Mouse (Mus musculus) heart, embryonic 14.5 days (tissue): ENCODE measurements around the gene Npas3. TPM values are rescaled to one million over a fixed set of nuclear protein-coding genes. Genes with fewer than 3 reads are reported as not detected.

ENCODE experiments used
- ATAC-seq: fragments of 200-750 bp; cut with Nextera tagmentation; 2 replicates; pipeline ENCODE4 v1.8.0; 2017; ENCODE audit warnings: low read depth, moderate TSS enrichment; ENCODE audit not compliant: insufficient number of reproducible peaks, insufficient read depth, low FRiP score
- H3K27ac ChIP-seq, 2 experiments: fragments of 200-500 bp in 1 of 2; fragments of 300-500 bp in 1 of 2; sonication (generic) in 1 of 2; replicated peaks in 1 of 2; 2 replicates each; pipeline ENCODE4 v1.5.1; 2012 to 2014; ENCODE audit warnings: low read depth in 2 of 2, low read length in 2 of 2, control low read depth in 1 of 2, mild to moderate bottlenecking in 1 of 2, mixed read lengths in 1 of 2; ENCODE audit not compliant: control insufficient read depth in 1 of 2, insufficient read depth in 1 of 2
- H3K27me3 ChIP-seq: fragments of 300-500 bp; sonication (generic); 2 replicates; pipeline ENCODE4 v1.6.1; 2014; ENCODE audit warnings: mild to moderate bottlenecking, low read length, control low read depth; ENCODE audit not compliant: control insufficient read depth, insufficient read depth
- H3K36me3 ChIP-seq: fragments of 300-500 bp; sonication (generic); 2 replicates; pipeline ENCODE4 v1.6.1; 2014; ENCODE audit warnings: mild to moderate bottlenecking, control low read depth, low read length, mixed read lengths; ENCODE audit not compliant: control insufficient read depth, insufficient read depth
- H3K4me1 ChIP-seq, 2 experiments: fragments of 200-500 bp in 1 of 2; fragments of 300-500 bp in 1 of 2; sonication (generic) in 1 of 2; 2 replicates each; pipeline ENCODE4 v1.6.1; 2012 to 2014; ENCODE audit warnings: low read length in 2 of 2, control low read depth in 1 of 2, mixed read lengths in 1 of 2; ENCODE audit not compliant: control insufficient read depth in 2 of 2, insufficient read depth in 2 of 2
- H3K4me2 ChIP-seq: fragments of 300-500 bp; sonication (generic); 2 replicates; pipeline ENCODE4 v1.6.1; 2014; ENCODE audit warnings: mild to moderate bottlenecking, low read length
- H3K4me3 ChIP-seq, 2 experiments: fragments of 200-500 bp in 1 of 2; fragments of 300-500 bp in 1 of 2; sonication (generic) in 1 of 2; 2 replicates each; pipeline ENCODE4 v1.5.1; 2012 to 2014; ENCODE audit warnings: low read length in 2 of 2, mild to moderate bottlenecking in 2 of 2, control low read depth in 1 of 2, low read depth in 1 of 2, moderate library complexity in 1 of 2; ENCODE audit not compliant: control insufficient read depth in 1 of 2, insufficient read depth in 1 of 2
- H3K9ac ChIP-seq: fragments of 300-500 bp; sonication (generic); 2 replicates; pipeline ENCODE4 v1.6.1; 2014; ENCODE audit warnings: mild to moderate bottlenecking, low read length
- H3K9me3 ChIP-seq: fragments of 300-500 bp; sonication (generic); 2 replicates; pipeline ENCODE4 v1.6.1; 2016; ENCODE audit warnings: low read length, control low read depth; ENCODE audit not compliant: control insufficient read depth
- WGBS: fragments of 180-500 bp; shearing (Covaris S2); extraction: QIAGEN DNeasy Blood & Tissue Kit; methylation state at CpG from one replicate; pipeline ENCODE4 v1.1.7; 2014; 5-methylcytosine and 5-hydroxymethylcytosine counted together
- polyA plus RNA-seq: library from polyadenylated mRNA; unstranded; fragments of >200 nt; fragmentation: Nextera tagmentation; extraction: Ambion mirVana; gene quantifications from 2 replicates; pipeline ENCODE4 v1.2.1, GENCODE M21; 2014

The Npas3 gene
- polyA plus RNA-seq, 1 experiment from 2014 or later: 1.3 TPM

GRCm38 (mm10) chr12:54048126-54048525, 799.6 kb downstream of the Npas3 start:
- WGBS: 83% methylated on average over 5 of the region's 5 CpGs
- no peak overlapping the region for H3K4me3 ChIP-seq
- no peaks in the 10 kb centered on the region for H3K36me3 ChIP-seq
- H3K9me3 ChIP-seq: no peaks in the 10 kb centered on the region
- no peak overlapping the region for H3K4me2 ChIP-seq
- no peak overlapping the region for H3K9ac ChIP-seq
- no peaks in the 10 kb centered on the region for H3K27me3 ChIP-seq
- H3K27ac ChIP-seq: no peak overlapping the region
- H3K4me1 ChIP-seq: no peaks in the 10 kb centered on the region
- ATAC-seq: no peak

- H3K4me1 ChIP-seq: no peaks in the 10 kb centered on the region
- no peaks in the 10 kb centered on the region for H3K27me3 ChIP-seq
- no peaks in the 10 kb centered on the region for H3K36me3 ChIP-seq
- H3K4me2 ChIP-seq: no peak overlapping the region
- no peak overlapping the region for H3K9ac ChIP-seq
- no peaks in the 10 kb centered on the region for H3K9me3 ChIP-seq
- H3K27ac ChIP-seq: no peak overlapping the region
- WGBS: 87% methylated on average over 4 of the region's 4 CpGs
- H3K4me3 ChIP-seq: no peak overlapping the region
- no peak for ATAC-seq
Measured at GRCm38 (mm10) chr12:54049926-54050325, 801.4 kb downstream of the Npas3 start.

- 70% methylated on average over 3 of the region's 3 CpGs for WGBS
- no peak for ATAC-seq
- no peak overlapping the region for H3K4me3 ChIP-seq
- no peaks in the 10 kb centered on the region for H3K27me3 ChIP-seq
- no peaks in the 10 kb centered on the region for H3K4me1 ChIP-seq
- H3K4me2 ChIP-seq: no peak overlapping the region
- no peaks in the 10 kb centered on the region for H3K36me3 ChIP-seq
- H3K9me3 ChIP-seq: no peaks in the 10 kb centered on the region
- no peak overlapping the region for H3K27ac ChIP-seq
- no peak overlapping the region for H3K9ac ChIP-seq
Measured at GRCm38 (mm10) chr12:54052939-54053338, 804.5 kb downstream of the Npas3 start.

GRCm38 (mm10) chr12:54053598-54053997, 805.1 kb downstream of the Npas3 start:
- Histone ChIP-seq H3K9ac (no peak overlapping the region), H3K4me2 (no peak overlapping the region), H3K4me1 (no peaks in the 10 kb centered on the region), H3K36me3 (no peaks in the 10 kb centered on the region), H3K27me3 (no peaks in the 10 kb centered on the region), H3K9me3 (no peaks in the 10 kb centered on the region), H3K27ac (no peak overlapping the region), H3K4me3 (no peak overlapping the region)
- ATAC-seq: no peak
- WGBS: 84% methylated on average over 6 of the region's 6 CpGs

- no peak overlapping the region for H3K27ac ChIP-seq
- H3K4me2 ChIP-seq: no peak overlapping the region
- H3K9ac ChIP-seq: no peak overlapping the region
- H3K9me3 ChIP-seq: no peaks in the 10 kb centered on the region
- H3K27me3 ChIP-seq: no peaks in the 10 kb centered on the region; the same call in 1 of the 2 replicates
- ATAC-seq: no peak
- WGBS: 18% methylated on average over 8 of the region's 8 CpGs
- H3K36me3 ChIP-seq: no peaks in the 10 kb centered on the region
- no peak overlapping the region for H3K4me3 ChIP-seq
- H3K4me1 ChIP-seq: no peaks in the 10 kb centered on the region
Measured at GRCm38 (mm10) chr12:54060732-54061131, 812.3 kb downstream of the Npas3 start.

GRCm38 (mm10) chr12:54061168-54061567, 812.7 kb downstream of the Npas3 start:
- ATAC-seq: no peak

GRCm38 (mm10) chr12:54064986-54065385, 816.5 kb downstream of the Npas3 start:
- H3K27me3 ChIP-seq: peaks cover 23% of the 10 kb centered on the region
- WGBS: 77% methylated on average over 16 of the region's 16 CpGs

More at GRCm38 (mm10) chr12:54061168-54061567, 812.7 kb downstream of the Npas3 start:
- H3K4me2 ChIP-seq: no peak overlapping the region
- no peak overlapping the region for H3K9ac ChIP-seq
- no peak overlapping the region for H3K27ac ChIP-seq
- no peaks in the 10 kb centered on the region for H3K4me1 ChIP-seq
- H3K27me3 ChIP-seq: no peaks in the 10 kb centered on the region; the same call in 1 of the 2 replicates
- H3K9me3 ChIP-seq: no peaks in the 10 kb centered on the region
- 61% methylated on average over 6 of the region's 6 CpGs for WGBS
- H3K36me3 ChIP-seq: no peaks in the 10 kb centered on the region
- no peak overlapping the region for H3K4me3 ChIP-seq

GRCm38 (mm10) chr12:54065607-54066006, 817.1 kb downstream of the Npas3 start:
- Histone ChIP-seq H3K9me3 (no peaks in the 10 kb centered on the region), H3K27ac (no peak overlapping the region), H3K4me1 (peaks cover 2 to 9% of the 10 kb centered on the region in 2 experiments; a peak in 3 of 4 replicates), H3K36me3 (no peaks in the 10 kb centered on the region), H3K4me2 (no peak overlapping the region), H3K27me3 (peaks cover 23% of the 10 kb centered on the region), H3K9ac (no peak overlapping the region), H3K4me3 (no peak overlapping the region)
- ATAC-seq: no peak
- 50% methylated on average over 11 of the region's 11 CpGs for WGBS

More at GRCm38 (mm10) chr12:54064986-54065385, 816.5 kb downstream of the Npas3 start:
- H3K9me3 ChIP-seq: no peaks in the 10 kb centered on the region
- no peak overlapping the region for H3K27ac ChIP-seq
- no peaks in the 10 kb centered on the region for H3K36me3 ChIP-seq
- H3K4me2 ChIP-seq: no peak overlapping the region
- ATAC-seq: no peak
- no peak overlapping the region for H3K4me3 ChIP-seq
- no peak overlapping the region for H3K9ac ChIP-seq
- H3K4me1 ChIP-seq: peaks cover 2 to 9% of the 10 kb centered on the region in 2 experiments; a peak in 3 of 4 replicates
